Mouse (Mus musculus) midbrain, embryonic 12.5 days (tissue): ENCODE measurements around the gene Slamf9. TPM values are rescaled to one million over a fixed set of nuclear protein-coding genes. Genes with fewer than 3 reads are reported as not detected.

ENCODE experiments used
- ATAC-seq: fragments of 200-750 bp; cut with Nextera tagmentation; 2 replicates; pipeline ENCODE4 v1.8.0; 2017; ENCODE audit warnings: low read depth, moderate TSS enrichment, moderate library complexity; ENCODE audit not compliant: low FRiP score
- H3K27ac ChIP-seq: fragments of 300-500 bp; sonication (generic); replicated peaks from 2 replicates; pipeline ENCODE4 v1.5.1; 2016; ENCODE audit warnings: mild to moderate bottlenecking
- H3K27me3 ChIP-seq: fragments of 300-500 bp; sonication (generic); 2 replicates; pipeline ENCODE4 v1.6.1; 2016; ENCODE audit warnings: mild to moderate bottlenecking
- H3K36me3 ChIP-seq: fragments of 300-500 bp; sonication (generic); 2 replicates; pipeline ENCODE4 v1.6.1; 2016
- H3K4me1 ChIP-seq: fragments of 300-500 bp; sonication (generic); 2 replicates; pipeline ENCODE4 v1.6.1; 2016
- H3K4me2 ChIP-seq: fragments of 300-500 bp; sonication (generic); replicated peaks from 2 replicates; pipeline ENCODE4 v1.6.1; 2016; ENCODE audit warnings: mild to moderate bottlenecking, moderate library complexity
- H3K4me3 ChIP-seq: fragments of 300-500 bp; sonication (generic); 2 replicates; pipeline ENCODE4 v1.5.1; 2016; ENCODE audit warnings: mild to moderate bottlenecking
- H3K9ac ChIP-seq: fragments of 300-500 bp; sonication (generic); replicated peaks from 2 replicates; pipeline ENCODE4 v1.6.1; 2016; ENCODE audit warnings: mild to moderate bottlenecking, moderate library complexity
- H3K9me3 ChIP-seq: fragments of 300-500 bp; sonication (generic); 2 replicates; pipeline ENCODE4 v1.6.1; 2016; ENCODE audit warnings: mild to moderate bottlenecking
- WGBS: fragments of 180-500 bp; shearing (Covaris S2); methylation state at CpG from one replicate; pipeline ENCODE4 v1.1.7; 2016; 5-methylcytosine and 5-hydroxymethylcytosine counted together
- polyA plus RNA-seq: library from polyadenylated mRNA; unstranded; fragments of >200 nt; fragmentation: Nextera tagmentation; extraction: Ambion mirVana; gene quantifications from 2 replicates; pipeline ENCODE4 v1.2.1, GENCODE M21; 2016

The Slamf9 gene
- polyA plus RNA-seq, result 0.18 TPM in 1 of 2 replicates, not detected in the other

- Histone ChIP-seq H3K4me1 (no peaks in the 10 kb centered on the region), H3K27me3 (peaks cover 10% of the 10 kb centered on the region; the same call in 1 of the 2 replicates), H3K27ac (no peak within 1 kb of the TSS), H3K36me3 (no peaks in the 10 kb centered on the region), H3K4me3 (no peak within 1 kb of the TSS), H3K9ac (no peak within 1 kb of the TSS), H3K4me2 (no peak within 1 kb of the TSS), H3K9me3 (no peaks in the 10 kb centered on the region)
- no peak for ATAC-seq
- 80% methylated on average over 7 of the region's 7 CpGs for WGBS
These were observed at the start of gene Slamf9 for GRCm38 (mm10) chr1:172475054-172475741. Gene Slamf9, plus strand, starts transcription at chr1:172475358.

DNA sequence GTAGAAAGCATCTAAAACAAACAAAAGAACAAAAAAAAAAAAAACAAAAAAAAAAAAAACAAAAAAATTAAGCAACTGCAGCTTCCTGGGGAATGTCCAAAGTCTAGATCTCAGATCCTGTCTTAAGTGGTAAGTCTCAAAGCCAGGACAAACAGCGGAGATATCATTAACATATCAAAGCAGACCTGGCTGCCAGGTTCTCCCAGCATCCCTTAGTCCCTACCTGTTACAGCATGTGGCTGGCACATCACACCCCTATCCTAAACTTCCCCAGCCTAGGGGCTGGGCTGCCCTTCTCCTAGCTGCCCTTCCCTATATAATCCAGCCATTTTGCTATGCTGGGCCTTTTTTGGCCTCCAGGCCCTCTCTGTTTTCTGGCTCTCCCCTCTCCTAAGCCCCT lies 48.7 kb upstream of the Slamf9 start:
- Histone ChIP-seq H3K36me3 (no peaks in the 10 kb centered on the region), H3K9ac (no peak overlapping the region), H3K27me3 (no peaks in the 10 kb centered on the region), H3K4me1 (no peaks in the 10 kb centered on the region), H3K4me3 (no peak overlapping the region), H3K27ac (no peak overlapping the region), H3K4me2 (no peak overlapping the region), H3K9me3 (no peaks in the 10 kb centered on the region)
- no peak for ATAC-seq
- 48% methylated on average over 1 of the region's 1 CpGs for WGBS

GRCm38 (mm10) chr1:172427841-172428240 lies 47.3 kb upstream of the Slamf9 start:
- H3K9me3 ChIP-seq, result no peaks in the 10 kb centered on the region
- H3K27ac ChIP-seq, result no peak overlapping the region
- ATAC-seq, result no peak
- H3K27me3 ChIP-seq, result no peaks in the 10 kb centered on the region
- H3K4me2 ChIP-seq, result no peak overlapping the region
- no peak overlapping the region for H3K4me3 ChIP-seq
- H3K4me1 ChIP-seq, result no peaks in the 10 kb centered on the region
- H3K36me3 ChIP-seq, result no peaks in the 10 kb centered on the region
- 94% methylated on average over 3 of the region's 3 CpGs for WGBS
- no peak overlapping the region for H3K9ac ChIP-seq

- Histone ChIP-seq H3K4me2 (no peak overlapping the region), H3K9ac (no peak overlapping the region), H3K4me3 (no peak overlapping the region), H3K4me1 (no peaks in the 10 kb centered on the region), H3K27me3 (no peaks in the 10 kb centered on the region), H3K36me3 (no peaks in the 10 kb centered on the region), H3K9me3 (no peaks in the 10 kb centered on the region), H3K27ac (no peak overlapping the region)
- WGBS, result 86% methylated on average over 1 of the region's 1 CpGs
- ATAC-seq, result no peak
These were observed 46.5 kb upstream of the Slamf9 start for GRCm38 (mm10) chr1:172428614-172429013.

- Histone ChIP-seq H3K9ac (no peak overlapping the region), H3K4me3 (no peak overlapping the region), H3K36me3 (no peaks in the 10 kb centered on the region), H3K4me2 (no peak overlapping the region), H3K9me3 (no peaks in the 10 kb centered on the region), H3K27ac (no peak overlapping the region), H3K27me3 (no peaks in the 10 kb centered on the region), H3K4me1 (no peaks in the 10 kb centered on the region)
- 52% methylated on average over 9 of the region's 9 CpGs for WGBS
- no peak for ATAC-seq
These were observed 44.4 kb upstream of the Slamf9 start for GRCm38 (mm10) chr1:172430731-172431220.

- Histone ChIP-seq H3K4me2 (no peak overlapping the region), H3K36me3 (no peaks in the 10 kb centered on the region), H3K4me3 (no peak overlapping the region), H3K9me3 (no peaks in the 10 kb centered on the region), H3K27ac (no peak overlapping the region), H3K9ac (no peak overlapping the region), H3K4me1 (no peaks in the 10 kb centered on the region), H3K27me3 (no peaks in the 10 kb centered on the region)
- WGBS, result 61% methylated on average over 4 of the region's 4 CpGs
- no peak for ATAC-seq
These were observed 43.1 kb upstream of the Slamf9 start for GRCm38 (mm10) chr1:172431836-172432586.

GRCm38 (mm10) chr1:172432587-172432955 lies 42.6 kb upstream of the Slamf9 start:
- ATAC-seq, result no peak
- Histone ChIP-seq H3K27ac (no peak overlapping the region), H3K9ac (no peak overlapping the region), H3K4me2 (no peak overlapping the region), H3K27me3 (no peaks in the 10 kb centered on the region), H3K36me3 (no peaks in the 10 kb centered on the region), H3K4me3 (no peak overlapping the region), H3K9me3 (no peaks in the 10 kb centered on the region), H3K4me1 (no peaks in the 10 kb centered on the region)
- 85% methylated on average over 3 of the region's 3 CpGs for WGBS

DNA sequence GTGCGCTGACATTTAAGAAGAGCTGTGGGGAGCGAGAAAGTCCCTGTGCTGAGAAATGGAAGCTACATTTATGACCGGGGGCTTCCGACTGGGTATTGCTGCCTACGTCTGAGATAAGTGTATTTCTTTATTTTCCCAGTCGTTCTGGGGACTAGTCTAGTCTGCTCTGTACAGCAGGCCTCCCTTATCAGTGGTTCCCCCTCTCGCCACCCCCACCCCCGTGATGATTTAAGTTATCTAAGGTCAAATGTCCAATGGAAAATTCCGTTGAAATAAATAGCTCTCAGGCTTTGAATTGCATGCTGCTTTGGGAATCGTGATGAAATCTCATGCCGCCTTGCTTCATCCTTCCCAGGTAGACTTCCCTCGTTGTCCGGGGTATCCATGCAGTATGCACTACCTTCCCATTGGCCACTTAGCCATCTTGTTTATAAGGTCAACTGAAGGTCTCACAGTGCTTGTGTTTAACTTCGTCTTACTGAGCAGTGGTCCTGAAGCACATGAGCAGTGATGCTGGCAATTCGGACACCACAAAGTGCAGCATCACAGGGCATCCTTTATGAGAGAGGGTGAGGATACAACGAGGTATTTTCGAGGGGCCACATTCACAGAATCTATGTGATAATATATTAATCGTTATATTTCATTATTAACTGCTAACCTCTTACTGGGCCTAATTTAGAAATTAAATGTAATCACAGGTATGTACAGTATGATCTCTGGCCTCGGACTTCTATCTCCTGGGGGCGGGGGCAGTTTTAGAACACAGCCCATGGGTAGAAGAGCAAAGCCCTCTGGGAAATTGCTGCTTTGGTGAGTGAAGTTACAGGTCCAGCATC lies 41.9 kb upstream of the Slamf9 start:
- Histone ChIP-seq H3K4me1 (no peaks in the 10 kb centered on the region), H3K36me3 (no peaks in the 10 kb centered on the region), H3K9ac (no peak overlapping the region), H3K27ac (no peak overlapping the region), H3K4me3 (no peak overlapping the region), H3K27me3 (no peaks in the 10 kb centered on the region), H3K9me3 (no peaks in the 10 kb centered on the region), H3K4me2 (no peak overlapping the region)
- no peak for ATAC-seq
- 89% methylated on average over 20 of the region's 20 CpGs for WGBS

DNA sequence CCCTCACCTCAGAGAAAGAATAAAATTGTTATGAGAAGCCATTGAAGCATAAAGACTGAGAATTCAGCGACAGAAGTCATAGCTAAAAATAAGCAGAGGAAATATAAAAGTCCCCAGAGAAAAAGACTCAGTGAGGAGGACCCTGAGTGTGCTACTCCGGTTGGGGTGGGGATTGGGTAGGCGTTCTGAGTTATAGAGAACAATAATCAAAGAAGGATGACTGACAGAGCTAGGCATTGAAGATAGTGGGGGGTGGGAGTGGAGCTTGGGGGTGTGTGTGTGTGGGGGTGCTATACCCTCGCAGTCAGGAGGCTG lies 41.4 kb upstream of the Slamf9 start:
- no peak overlapping the region for H3K4me2 ChIP-seq
- H3K9ac ChIP-seq, result no peak overlapping the region
- no peak overlapping the region for H3K4me3 ChIP-seq
- no peaks in the 10 kb centered on the region for H3K4me1 ChIP-seq
- H3K9me3 ChIP-seq, result no peaks in the 10 kb centered on the region
- 83% methylated on average over 4 of the region's 4 CpGs for WGBS
- H3K36me3 ChIP-seq, result no peaks in the 10 kb centered on the region
- no peak overlapping the region for H3K27ac ChIP-seq
- ATAC-seq, result no peak
- no peaks in the 10 kb centered on the region for H3K27me3 ChIP-seq

- Histone ChIP-seq H3K4me1 (no peaks in the 10 kb centered on the region), H3K9me3 (no peaks in the 10 kb centered on the region), H3K9ac (no peak overlapping the region), H3K27me3 (no peaks in the 10 kb centered on the region), H3K4me2 (no peak overlapping the region), H3K27ac (no peak overlapping the region), H3K4me3 (no peak overlapping the region), H3K36me3 (no peaks in the 10 kb centered on the region)
- 62% methylated on average over 6 of the region's 6 CpGs for WGBS
- 0 out of 2 replicates have a peak, but pooled peaks have one; percentile 30 for ATAC-seq
These were observed 38.4 kb upstream of the Slamf9 start for GRCm38 (mm10) chr1:172436785-172437184.

DNA sequence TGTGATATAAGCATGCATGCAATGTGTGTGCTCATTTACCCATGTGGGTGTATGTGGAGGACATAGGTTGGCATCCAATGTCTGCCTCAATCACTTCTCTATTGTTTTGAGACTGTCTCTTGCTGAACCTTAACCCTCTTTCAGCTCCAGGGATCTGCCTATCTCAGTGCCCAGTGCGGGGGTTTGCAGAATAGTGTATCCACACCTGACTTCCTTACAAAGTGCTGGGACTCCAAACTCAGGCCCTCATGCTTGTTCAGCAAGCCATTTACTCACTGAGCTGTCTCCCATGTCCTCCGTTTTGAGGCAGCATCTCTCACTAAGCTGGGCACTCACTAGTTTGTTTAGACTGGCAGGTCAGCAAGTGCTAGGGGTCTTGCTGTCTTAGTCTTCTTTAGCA lies 36.5 kb upstream of the Slamf9 start:
- Histone ChIP-seq H3K36me3 (no peaks in the 10 kb centered on the region), H3K27me3 (no peaks in the 10 kb centered on the region), H3K27ac (no peak overlapping the region), H3K4me2 (no peak overlapping the region), H3K9me3 (no peaks in the 10 kb centered on the region), H3K4me1 (no peaks in the 10 kb centered on the region), H3K9ac (no peak overlapping the region), H3K4me3 (no peak overlapping the region)
- no peak for ATAC-seq
- 73% methylated on average over 2 of the region's 2 CpGs for WGBS

- WGBS, result 91% methylated on average over 3 of the region's 3 CpGs
These were observed 34.6 kb upstream of the Slamf9 start for GRCm38 (mm10) chr1:172440521-172440920.

More at GRCm38 (mm10) chr1:172440521-172440920, 34.6 kb upstream of the Slamf9 start:
- Histone ChIP-seq H3K27ac (no peak overlapping the region), H3K36me3 (no peaks in the 10 kb centered on the region), H3K4me2 (no peak overlapping the region), H3K9ac (no peak overlapping the region), H3K4me1 (no peaks in the 10 kb centered on the region), H3K27me3 (no peaks in the 10 kb centered on the region), H3K4me3 (no peak overlapping the region), H3K9me3 (no peaks in the 10 kb centered on the region)
- no peak for ATAC-seq
